Mouse (Mus musculus): ENCODE results near the gene Cadm1.

Cadm1 gene

GRCm38 (mm10) chr9:47552960-47553575, 23.1 kb downstream of the Cadm1 start:
- no peak for DNase-seq

- DNase-seq = no peak
These were observed 30.8 kb downstream of the Cadm1 start for GRCm38 (mm10) chr9:47560726-47561125.

GRCm38 (mm10) chr9:47561596-47561995, 31.6 kb downstream of the Cadm1 start:
- DNase-seq = no peak

GRCm38 (mm10) chr9:47565088-47565487, 35.1 kb downstream of the Cadm1 start:
- DNase-seq = no peak

- DNase-seq = no peak
These were observed 37.9 kb downstream of the Cadm1 start for GRCm38 (mm10) chr9:47567873-47568272.

- DNase-seq = no peak
These were observed 40.2 kb downstream of the Cadm1 start for GRCm38 (mm10) chr9:47570184-47570583.

GRCm38 (mm10) chr9:47571461-47571860, 41.5 kb downstream of the Cadm1 start:
- DNase-seq = no peak

- DNase-seq = no peak
These were observed 42.2 kb downstream of the Cadm1 start for GRCm38 (mm10) chr9:47572132-47572531.

GRCm38 (mm10) chr9:47573456-47573855, 43.5 kb downstream of the Cadm1 start:
- DNase-seq = no peak

- DNase-seq = peak; percentile 27
These were observed 44.9 kb downstream of the Cadm1 start for GRCm38 (mm10) chr9:47574710-47575414.

- DNase-seq = no peak
These were observed 45.8 kb downstream of the Cadm1 start for GRCm38 (mm10) chr9:47575764-47576163.

GRCm38 (mm10) chr9:47579464-47579863, 49.5 kb downstream of the Cadm1 start:
- DNase-seq = no peak

- peak; percentile 46 for DNase-seq
These were observed 51.8 kb downstream of the Cadm1 start for GRCm38 (mm10) chr9:47581576-47582365.

GRCm38 (mm10) chr9:47583241-47583640, 53.3 kb downstream of the Cadm1 start:
- DNase-seq = no peak

- no peak for DNase-seq
These were observed 56.2 kb downstream of the Cadm1 start for GRCm38 (mm10) chr9:47586176-47586575.

- no peak for DNase-seq
These were observed 56.9 kb downstream of the Cadm1 start for GRCm38 (mm10) chr9:47586839-47587238.

GRCm38 (mm10) chr9:47587577-47588194, 57.7 kb downstream of the Cadm1 start:
- peak; percentile 61 for DNase-seq

GRCm38 (mm10) chr9:47589832-47590231, 59.9 kb downstream of the Cadm1 start:
- peak; percentile 82 for DNase-seq

GRCm38 (mm10) chr9:47601541-47601940, 71.6 kb downstream of the Cadm1 start:
- no peak for DNase-seq

GRCm38 (mm10) chr9:47603971-47604370, 74.0 kb downstream of the Cadm1 start:
- no peak for DNase-seq

GRCm38 (mm10) chr9:47605628-47606027, 75.7 kb downstream of the Cadm1 start:
- DNase-seq = no peak

- no peak for DNase-seq
These were observed 78.5 kb downstream of the Cadm1 start for GRCm38 (mm10) chr9:47608441-47608840.

GRCm38 (mm10) chr9:47608921-47609320, 78.9 kb downstream of the Cadm1 start:
- no peak for DNase-seq
